Mouse (Mus musculus): ENCODE data around the gene Best1. TPM values are rescaled to one million over a fixed set of nuclear protein-coding genes. Genes with fewer than 3 reads are reported as not detected.

The Best1 gene
- polyA plus RNA-seq, 1 experiment from 2014 or later: 0.76 TPM

GRCm38 (mm10) chr19:10021981-10022380 is 20.5 kb upstream of the Best1 start:
- Histone ChIP-seq H3K4me3 (no peak overlapping the region), H3K27me3 (no peaks in the 10 kb centered on the region), H3K4me2 (no peak overlapping the region), H3K27ac (no peak overlapping the region), H3K9ac (no peak overlapping the region), H3K9me3 (replicated peaks) (no peaks in the 10 kb centered on the region), H3K36me3 (ENCODE audit: poor library complexity, severe bottlenecking) (no peaks in the 10 kb centered on the region), H3K4me1 (peaks cover 29% of the 10 kb centered on the region)
- 85% methylated on average over 2 of the region's 2 CpGs for WGBS
- no peak for ATAC-seq

DNA sequence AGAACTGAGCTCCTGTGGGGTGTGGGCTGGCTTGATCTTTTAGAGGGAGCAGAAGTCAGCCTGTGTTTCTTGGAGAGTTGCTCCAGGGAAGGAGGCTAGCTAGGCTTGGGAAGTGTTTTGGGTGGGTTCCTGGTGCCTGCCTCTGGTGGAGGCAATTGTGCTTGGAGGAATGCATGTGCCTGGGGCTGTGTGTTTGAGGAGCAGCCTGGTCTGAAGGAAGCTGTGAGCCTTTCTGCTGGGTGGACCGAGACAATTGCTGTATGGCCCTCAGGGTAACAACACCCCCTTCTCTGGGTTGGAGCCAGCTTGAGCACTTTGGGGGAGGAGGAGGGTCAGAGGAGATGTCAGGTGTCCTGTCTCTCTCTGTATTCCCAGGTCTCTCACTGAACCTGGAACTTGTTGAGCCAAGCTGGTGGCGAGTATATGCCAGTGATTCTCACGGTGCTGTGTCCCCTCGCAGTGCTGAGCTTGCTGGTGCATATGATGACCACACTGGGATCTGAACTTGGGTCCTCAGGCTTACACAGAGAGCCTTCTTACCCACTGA is 17.9 kb upstream of the Best1 start:
- H3K4me3 ChIP-seq: no peak overlapping the region
- H3K9me3 ChIP-seq (replicated peaks): no peaks in the 10 kb centered on the region
- no peaks in the 10 kb centered on the region for H3K36me3 ChIP-seq (ENCODE audit: poor library complexity, severe bottlenecking)
- H3K27me3 ChIP-seq: no peaks in the 10 kb centered on the region
- peak overlapping the region; percentile 91 for H3K4me2 ChIP-seq
- H3K27ac ChIP-seq: no peak overlapping the region
- WGBS: 75% methylated on average over 4 of the region's 4 CpGs
- peaks cover 19% of the 10 kb centered on the region for H3K4me1 ChIP-seq
- H3K9ac ChIP-seq: no peak overlapping the region
- no peak for ATAC-seq

DNA sequence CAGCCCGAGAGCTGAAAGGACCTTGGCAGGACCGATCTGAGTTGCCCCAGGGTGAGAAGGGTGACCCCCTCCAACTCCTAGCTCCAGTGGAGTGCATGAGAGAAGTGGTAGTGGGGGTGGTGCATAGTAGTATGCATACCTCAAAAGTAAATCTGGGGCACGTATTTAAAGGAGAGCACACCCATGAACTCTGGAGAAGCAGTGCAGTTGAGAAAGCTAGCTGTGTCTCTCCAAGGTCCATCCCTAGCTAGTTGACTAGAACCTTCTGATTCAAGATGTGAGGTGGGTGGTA is 17.0 kb upstream of the Best1 start:
- 5% methylated on average over 3 of the region's 3 CpGs for WGBS
- no peak overlapping the region for H3K27ac ChIP-seq
- peak overlapping the region; percentile 55 for H3K4me3 ChIP-seq
- H3K36me3 ChIP-seq (ENCODE audit: poor library complexity, severe bottlenecking): no peaks in the 10 kb centered on the region
- H3K4me2 ChIP-seq: peak overlapping the region; percentile 91
- H3K27me3 ChIP-seq: no peaks in the 10 kb centered on the region
- H3K9ac ChIP-seq: peak overlapping the region; percentile 81
- H3K9me3 ChIP-seq (replicated peaks): no peaks in the 10 kb centered on the region
- peaks cover 19% of the 10 kb centered on the region for H3K4me1 ChIP-seq
- no peak for ATAC-seq

DNA sequence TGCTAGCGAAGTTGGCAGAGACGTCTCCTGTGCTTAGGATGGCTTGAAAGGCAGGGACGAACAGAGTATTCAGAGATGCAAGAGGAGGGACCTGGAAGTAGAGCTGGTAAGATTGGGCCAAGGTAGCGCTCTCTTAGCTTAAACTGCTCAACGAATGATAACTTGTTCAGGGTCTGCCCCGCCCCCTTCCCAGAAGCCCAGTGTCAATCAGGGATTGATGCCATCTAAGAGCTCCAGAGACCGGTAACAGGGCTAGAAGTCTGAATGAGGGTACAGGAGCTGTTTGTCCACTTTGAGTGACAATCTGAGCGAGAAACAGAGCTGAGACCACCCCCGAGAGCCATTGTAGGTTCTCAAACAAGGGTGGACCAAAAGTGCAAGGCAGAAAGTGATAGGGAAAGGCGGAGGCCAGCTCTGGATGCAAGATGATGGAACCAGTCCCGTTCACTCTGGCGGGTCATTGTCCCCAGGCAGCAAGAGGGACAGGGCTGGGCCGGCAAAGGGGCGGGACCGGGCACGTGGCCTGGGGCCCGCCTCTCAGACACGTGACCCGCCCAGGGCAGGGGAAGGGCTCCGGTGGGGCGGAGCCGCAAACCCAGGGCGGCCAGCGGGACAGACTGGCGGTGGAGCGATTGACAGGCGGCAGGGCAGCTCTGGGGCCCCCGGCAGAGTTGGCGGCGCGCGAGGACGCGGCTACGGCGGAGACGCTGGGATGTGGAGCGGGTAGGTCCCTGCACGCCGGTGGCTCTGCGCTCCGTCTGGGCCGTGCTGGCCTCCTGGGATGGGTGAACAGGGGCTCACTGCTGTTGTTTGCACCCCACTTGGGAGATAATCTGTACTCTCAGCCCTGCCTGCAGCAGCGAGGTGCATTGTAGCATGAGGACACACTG is 16.4 kb upstream of the Best1 start:
- H3K4me1 ChIP-seq: peaks cover 19% of the 10 kb centered on the region
- ATAC-seq: peak; percentile 97
- H3K27ac ChIP-seq: 0 out of 2 replicates have a peak overlapping the region, but pooled peaks have one; percentile 44
- H3K4me3 ChIP-seq: peak overlapping the region; percentile 55
- H3K9me3 ChIP-seq (replicated peaks): no peaks in the 10 kb centered on the region
- no peaks in the 10 kb centered on the region for H3K27me3 ChIP-seq
- 6% methylated on average over 43 of the region's 44 CpGs for WGBS
- no peaks in the 10 kb centered on the region for H3K36me3 ChIP-seq (ENCODE audit: poor library complexity, severe bottlenecking)
- peak overlapping the region; percentile 91 for H3K4me2 ChIP-seq
- peak overlapping the region; percentile 81 for H3K9ac ChIP-seq

DNA sequence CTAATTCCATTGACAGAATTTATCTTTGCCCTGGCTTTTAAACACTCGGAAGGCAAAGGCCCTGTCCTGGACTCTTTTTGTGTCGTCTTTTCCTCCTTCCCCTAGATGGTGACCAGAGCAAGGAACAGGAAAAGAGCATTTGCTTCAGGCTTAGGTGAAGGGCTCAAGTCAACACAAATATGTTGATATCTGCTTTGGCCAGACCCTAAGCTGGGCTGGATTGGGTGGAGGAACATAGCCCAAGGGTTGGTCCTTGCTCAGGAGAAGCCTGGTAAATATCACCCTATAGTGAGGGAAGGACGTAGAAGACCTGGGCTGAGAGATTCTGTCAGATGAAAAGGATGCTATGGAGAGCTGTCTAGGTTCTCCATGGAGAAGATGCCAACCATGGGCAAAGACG is 14.7 kb upstream of the Best1 start:
- Histone ChIP-seq H3K27ac (no peak overlapping the region), H3K4me3 (no peak overlapping the region), H3K4me1 (peaks cover 19% of the 10 kb centered on the region), H3K9me3 (replicated peaks) (no peaks in the 10 kb centered on the region), H3K27me3 (no peaks in the 10 kb centered on the region), H3K36me3 (ENCODE audit: poor library complexity, severe bottlenecking) (no peaks in the 10 kb centered on the region), H3K9ac (no peak overlapping the region), H3K4me2 (no peak overlapping the region)
- no peak for ATAC-seq
- 91% methylated on average over 4 of the region's 4 CpGs for WGBS

DNA sequence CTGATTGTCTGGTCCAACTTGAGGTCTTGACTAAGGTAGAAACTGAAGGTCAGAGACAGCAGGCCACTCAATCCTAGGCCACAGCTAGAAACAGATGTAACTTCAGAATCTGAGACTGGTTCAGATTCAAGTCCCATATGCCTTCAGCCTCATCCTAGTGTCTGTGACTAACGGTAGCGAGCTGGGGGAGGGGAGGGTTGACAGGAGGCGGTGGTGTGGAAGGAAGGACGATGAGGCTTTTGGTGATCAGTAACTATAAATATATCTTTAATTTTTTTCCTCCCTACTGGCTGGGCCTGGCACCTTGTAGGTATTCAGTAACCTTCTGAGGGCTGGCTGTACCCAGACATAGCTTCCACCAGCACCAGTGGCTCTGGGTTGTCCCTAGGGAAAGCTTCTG is 14.0 kb upstream of the Best1 start:
- H3K9ac ChIP-seq: no peak overlapping the region
- H3K4me1 ChIP-seq: peaks cover 19% of the 10 kb centered on the region
- no peaks in the 10 kb centered on the region for H3K9me3 ChIP-seq (replicated peaks)
- no peak overlapping the region for H3K27ac ChIP-seq
- no peak overlapping the region for H3K4me3 ChIP-seq
- no peak for ATAC-seq
- 84% methylated on average over 4 of the region's 4 CpGs for WGBS
- H3K36me3 ChIP-seq (ENCODE audit: poor library complexity, severe bottlenecking): no peaks in the 10 kb centered on the region
- no peaks in the 10 kb centered on the region for H3K27me3 ChIP-seq
- no peak overlapping the region for H3K4me2 ChIP-seq

DNA sequence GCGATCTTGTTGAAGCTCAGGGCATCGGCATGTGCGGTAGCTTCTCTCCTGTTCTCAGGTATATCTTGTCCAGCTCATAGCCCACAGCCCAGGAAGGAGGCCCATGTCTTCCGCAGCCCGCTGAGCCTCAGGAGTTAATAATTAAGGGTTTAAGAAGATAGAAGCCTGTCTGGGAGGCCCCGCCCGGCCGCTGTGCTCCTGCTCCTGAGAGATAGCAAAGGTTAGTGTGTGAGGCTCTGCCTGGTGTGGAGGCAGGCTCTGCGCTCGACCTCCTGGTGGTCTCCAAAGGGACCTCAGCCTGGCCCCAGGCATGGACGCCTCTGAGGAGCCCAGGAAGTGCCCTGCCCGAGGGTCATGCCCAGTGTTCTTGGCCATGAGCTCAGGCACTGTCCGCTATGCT is 13.4 kb upstream of the Best1 start:
- ATAC-seq: no peak
- WGBS: 84% methylated on average over 13 of the region's 13 CpGs
- H3K9me3 ChIP-seq (replicated peaks): no peaks in the 10 kb centered on the region
- H3K27me3 ChIP-seq: no peaks in the 10 kb centered on the region
- no peak overlapping the region for H3K9ac ChIP-seq
- H3K4me3 ChIP-seq: no peak overlapping the region
- H3K36me3 ChIP-seq (ENCODE audit: poor library complexity, severe bottlenecking): no peaks in the 10 kb centered on the region
- H3K4me1 ChIP-seq: peaks cover 19% of the 10 kb centered on the region
- no peak overlapping the region for H3K27ac ChIP-seq
- H3K4me2 ChIP-seq: no peak overlapping the region

DNA sequence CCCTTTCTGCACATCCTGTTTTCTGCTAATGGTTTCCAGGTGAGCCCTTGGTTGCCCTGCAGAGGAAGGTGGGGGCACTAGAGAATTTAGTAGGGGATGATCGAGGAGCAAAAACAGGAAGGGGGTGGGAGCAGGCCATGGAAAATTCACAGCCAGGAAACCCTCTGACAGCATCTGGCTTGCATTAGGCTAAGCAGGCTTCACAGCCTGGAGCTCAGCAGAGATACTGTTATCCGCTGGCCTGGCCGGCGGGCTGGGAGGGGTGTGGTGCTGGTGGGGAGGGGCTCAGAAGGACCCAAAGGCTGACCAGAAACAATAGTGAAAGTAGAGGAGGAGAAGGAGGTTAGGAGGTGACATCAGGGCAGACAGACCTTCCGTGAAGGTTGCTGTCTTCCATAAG is 12.5 kb upstream of the Best1 start:
- Histone ChIP-seq H3K4me1 (peaks cover 15% of the 10 kb centered on the region), H3K4me3 (no peak overlapping the region), H3K9ac (no peak overlapping the region), H3K9me3 (replicated peaks) (no peaks in the 10 kb centered on the region), H3K4me2 (no peak overlapping the region), H3K27ac (no peak overlapping the region), H3K36me3 (ENCODE audit: poor library complexity, severe bottlenecking) (no peaks in the 10 kb centered on the region), H3K27me3 (no peaks in the 10 kb centered on the region)
- ATAC-seq: no peak
- WGBS: 81% methylated on average over 5 of the region's 5 CpGs

DNA sequence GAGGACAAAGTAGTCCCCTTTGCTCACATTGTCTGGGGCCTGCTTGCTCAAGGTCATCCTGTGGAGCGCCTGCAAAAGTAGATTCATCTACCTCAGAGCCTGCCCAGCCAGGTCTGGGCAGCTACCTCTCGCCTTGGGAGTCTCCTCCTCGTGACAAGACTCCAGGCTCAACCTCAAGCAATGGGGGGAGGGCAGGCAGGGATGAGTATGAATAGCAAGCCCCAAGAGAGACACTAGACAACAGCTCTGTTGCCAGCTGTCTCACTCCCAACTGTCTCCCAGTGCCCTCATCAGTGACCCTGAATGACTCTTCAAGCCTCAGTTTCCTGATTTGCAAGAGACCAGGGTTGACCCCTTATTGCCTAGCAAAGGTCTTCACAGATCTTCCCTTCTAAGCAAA is 11.9 kb upstream of the Best1 start:
- Histone ChIP-seq H3K27me3 (no peaks in the 10 kb centered on the region), H3K4me2 (no peak overlapping the region), H3K4me1 (peaks cover 10% of the 10 kb centered on the region), H3K9ac (no peak overlapping the region), H3K4me3 (no peak overlapping the region), H3K36me3 (ENCODE audit: poor library complexity, severe bottlenecking) (no peaks in the 10 kb centered on the region), H3K9me3 (replicated peaks) (no peaks in the 10 kb centered on the region), H3K27ac (no peak overlapping the region)
- no peak for ATAC-seq
- WGBS: 65% methylated on average over 3 of the region's 3 CpGs

- WGBS: 69% methylated on average over 6 of the region's 6 CpGs
- Histone ChIP-seq H3K36me3 (ENCODE audit: poor library complexity, severe bottlenecking) (no peaks in the 10 kb centered on the region), H3K9me3 (replicated peaks) (no peaks in the 10 kb centered on the region), H3K4me2 (no peak overlapping the region), H3K9ac (no peak overlapping the region; the same call in 1 of the 2 replicates), H3K4me1 (peaks cover 7% of the 10 kb centered on the region; the same call in 1 of the 2 replicates), H3K4me3 (no peak overlapping the region), H3K27me3 (no peaks in the 10 kb centered on the region), H3K27ac (no peak overlapping the region)
- no peak for ATAC-seq
These were observed 11.4 kb upstream of the Best1 start for GRCm38 (mm10) chr19:10012827-10013278.

- Histone ChIP-seq H3K27ac (no peak overlapping the region), H3K9me3 (replicated peaks) (no peaks in the 10 kb centered on the region), H3K4me2 (no peak overlapping the region), H3K4me1 (no peaks in the 10 kb centered on the region), H3K4me3 (no peak overlapping the region), H3K9ac (no peak overlapping the region), H3K27me3 (no peaks in the 10 kb centered on the region), H3K36me3 (ENCODE audit: poor library complexity, severe bottlenecking) (no peaks in the 10 kb centered on the region)
- 81% methylated on average over 1 of the region's 1 CpGs for WGBS
- no peak for ATAC-seq
These were observed 10.0 kb upstream of the Best1 start for GRCm38 (mm10) chr19:10011408-10011807.

DNA sequence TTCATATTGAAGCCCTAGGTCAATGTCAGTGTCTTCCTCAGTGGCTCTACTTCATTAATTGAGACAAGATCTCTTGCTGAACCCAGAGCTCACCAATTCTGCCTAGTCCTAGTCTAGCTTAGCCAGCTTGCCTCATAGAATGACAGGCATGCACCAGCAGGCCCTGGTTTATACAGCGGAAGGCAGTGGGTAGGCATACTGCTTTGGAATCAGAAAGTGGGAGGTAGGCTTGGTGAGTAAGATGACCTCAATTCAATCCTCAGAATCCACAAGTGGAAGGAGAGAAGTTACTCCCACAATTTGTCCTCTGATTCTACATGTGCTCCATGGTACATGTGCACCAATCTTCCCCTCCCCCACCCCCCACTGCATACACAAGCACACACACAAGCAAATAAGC is 2.3 kb upstream of the Best1 start:
- no peak for ATAC-seq
- no peaks in the 10 kb centered on the region for H3K9me3 ChIP-seq (replicated peaks)
- no peaks in the 10 kb centered on the region for H3K4me1 ChIP-seq
- no peak overlapping the region for H3K4me3 ChIP-seq
- H3K4me2 ChIP-seq: no peak overlapping the region
- WGBS: 100% methylated on average over 1 of the region's 1 CpGs
- H3K36me3 ChIP-seq (ENCODE audit: poor library complexity, severe bottlenecking): no peaks in the 10 kb centered on the region
- no peaks in the 10 kb centered on the region for H3K27me3 ChIP-seq
- no peak overlapping the region for H3K9ac ChIP-seq
- H3K27ac ChIP-seq: no peak overlapping the region

- 36% methylated on average over 3 of the region's 3 CpGs for WGBS
- no peak for ATAC-seq
- H3K27me3 ChIP-seq: no peaks in the 10 kb centered on the region
These were observed 1.1 kb downstream of the Best1 start for GRCm38 (mm10) chr19:10000330-10000729.

More at GRCm38 (mm10) chr19:10000330-10000729, 1.1 kb downstream of the Best1 start:
- Histone ChIP-seq H3K9me3 (replicated peaks) (no peaks in the 10 kb centered on the region), H3K4me1 (no peaks in the 10 kb centered on the region), H3K36me3 (ENCODE audit: poor library complexity, severe bottlenecking) (no peaks in the 10 kb centered on the region), H3K4me3 (no peak overlapping the region), H3K9ac (no peak overlapping the region), H3K4me2 (no peak overlapping the region), H3K27ac (no peak overlapping the region)

Data from forebrain, embryonic 13.5 days (tissue).